Mouse (Mus musculus) liver, embryonic 13.5 days (tissue): ENCODE measurements around the gene Gnat1. TPM values are rescaled to one million over a fixed set of nuclear protein-coding genes. Genes with fewer than 3 reads are reported as not detected.

Source experiments
- polyA plus RNA-seq: library from polyadenylated mRNA; unstranded; fragments of >200 nt; fragmentation: Nextera tagmentation; extraction: Ambion mirVana; gene quantifications from 2 replicates; pipeline ENCODE4 v1.2.1, GENCODE M21; 2015

The Gnat1 gene
- polyA plus RNA-seq, 1 experiment from 2014 or later: 1.5 TPM

Other genes with a start within 250 kb of the Gnat1 start
- gene Tmem115, start 145.8 kb downstream of the Gnat1 start, polyA plus RNA-seq: 16.5 and 18.3 TPM in 2 replicates
- gene Cyb561d2, start 137.5 kb downstream of the Gnat1 start, polyA plus RNA-seq: 17.4 and 17.7 TPM in 2 replicates
- gene Nprl2, start 137.5 kb downstream of the Gnat1 start, polyA plus RNA-seq: 14.3 and 16.0 TPM in 2 replicates
- gene Zmynd10, start 132.4 kb downstream of the Gnat1 start, polyA plus RNA-seq: 0.21 TPM in 1 of 2 replicates, not detected in the other
- 17.5 and 18.2 TPM in 2 replicates for gene Rassf1, start 128.2 kb downstream of the Gnat1 start, polyA plus RNA-seq
- gene Tusc2, start 116.5 kb downstream of the Gnat1 start, polyA plus RNA-seq: 40.1 and 44.6 TPM in 2 replicates
- gene Hyal2, start 111.8 kb downstream of the Gnat1 start, polyA plus RNA-seq: 43.8 and 44.7 TPM in 2 replicates
- 2.6 TPM in 2 replicates for gene Hyal1, start 102.8 kb downstream of the Gnat1 start, polyA plus RNA-seq
- gene Naa80, start 100.8 kb downstream of the Gnat1 start, polyA plus RNA-seq: 10.5 and 12.2 TPM in 2 replicates
- 0.82 and 1.2 TPM in 2 replicates for gene Hyal3, start 98.9 kb downstream of the Gnat1 start, polyA plus RNA-seq
- 167 and 175 TPM in 2 replicates for gene Ifrd2, start 92.1 kb downstream of the Gnat1 start, polyA plus RNA-seq
- 0.22 and 0.34 TPM in 2 replicates for gene Sema3b, start 70.5 kb downstream of the Gnat1 start, polyA plus RNA-seq
- gene Gnai2, start 44.3 kb downstream of the Gnat1 start, polyA plus RNA-seq: 144 and 163 TPM in 2 replicates
- 5.4 and 5.9 TPM in 2 replicates for gene Slc38a3, start 10.2 kb downstream of the Gnat1 start, polyA plus RNA-seq
- 0.93 and 1.0 TPM in 2 replicates for gene Sema3f, start 30.8 kb upstream of the Gnat1 start, polyA plus RNA-seq
- 64.7 and 75.5 TPM in 2 replicates for gene Rbm5, start 91.3 kb upstream of the Gnat1 start, polyA plus RNA-seq
- gene Rbm6, start 193.5 kb upstream of the Gnat1 start, polyA plus RNA-seq: 30.4 and 36.2 TPM in 2 replicates
- gene Mon1a, start 208.4 kb upstream of the Gnat1 start, polyA plus RNA-seq: 5.6 and 5.8 TPM in 2 replicates
- 0.68 and 0.71 TPM in 2 replicates for gene Mst1r, start 227.2 kb upstream of the Gnat1 start, polyA plus RNA-seq
- gene Actl11, start 248.8 kb upstream of the Gnat1 start, polyA plus RNA-seq: not detected in 2 replicates